Mouse (Mus musculus) layer of hippocampus, postnatal 10 days (tissue): ENCODE data around the gene Rin1. TPM values are rescaled to one million over a fixed set of nuclear protein-coding genes. Genes with fewer than 3 reads are reported as not detected.
"Not testable (repeated sequence)": the region's sequence is repeated elsewhere in the genome, so short reads cannot be mapped to it uniquely, and the experiment has no call there.

ENCODE experiments used
- DNase-seq, 2 experiments: peaks; one replicate each; pipeline ENCODE4 v3.0.0; 2021; ENCODE audit warnings: low spot score in 2 of 2
- long read RNA-seq: library from polyadenylated mRNA; stranded (forward); transcript quantifications from one replicate; pipeline ENCODE4 v2.0.0, GENCODE M21; 2023
- total RNA-seq, 2 experiments: library from RNA; stranded (reverse); gene quantifications; 2 replicates each; pipeline ENCODE4 v1.2.3; 2021

The Rin1 gene
- 10 to 100 TPM; 26.4 to 26.6 TPM for total RNA-seq
- long read RNA-seq, full-length matches to known transcripts, result 2 of 17 reads
- long read RNA-seq, partial matches to known transcripts, result 8 of 17 reads
- long read RNA-seq, other reads (novel, unspliced or antisense), result 7 of 17 reads

- peak in 1 of 2 experiments; percentile 53 for DNase-seq
Measured at GRCm38 (mm10) chr19:5050047-5050905, at the start of gene Rin1. TSS of gene Rin1 (plus strand) at chr19:5050481.

DNA sequence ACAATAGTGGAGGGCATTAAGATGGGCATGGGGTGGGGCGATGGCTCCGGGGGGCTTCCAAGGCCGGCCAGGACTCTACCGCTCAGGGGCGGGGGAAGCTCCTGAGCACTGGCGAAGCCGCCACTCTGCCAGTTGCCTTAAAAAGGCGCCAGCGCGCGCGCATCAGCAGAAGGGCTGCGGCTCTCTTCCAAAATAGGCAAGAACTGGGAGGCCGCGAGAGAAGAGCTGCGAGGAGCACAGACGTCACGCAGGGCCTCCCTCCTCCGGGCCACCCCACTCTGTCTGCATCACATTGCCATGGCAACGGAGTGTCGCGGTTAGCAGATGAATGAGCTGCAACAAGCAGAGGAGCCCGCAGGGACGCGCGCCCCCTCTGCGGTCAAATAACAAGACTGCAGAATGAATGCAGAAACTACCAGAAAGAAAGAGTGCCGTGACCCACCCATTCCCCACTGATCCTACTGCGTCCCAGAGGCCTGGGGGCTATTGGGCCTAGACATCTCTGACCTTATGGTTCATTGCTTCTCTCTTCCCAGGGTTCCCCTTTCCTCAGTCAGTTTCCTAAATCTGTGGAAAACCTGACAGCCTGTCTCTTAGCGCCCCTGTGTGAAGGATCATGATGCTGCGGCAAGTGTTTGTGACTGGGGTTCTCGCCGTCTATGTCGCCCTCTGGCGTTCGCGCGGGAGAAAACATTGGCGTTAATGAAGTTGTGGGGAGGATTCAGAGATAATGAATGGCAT, 48.4 kb upstream of the Rin1 start:
- peak; percentile 84 to 91 for DNase-seq

DNA sequence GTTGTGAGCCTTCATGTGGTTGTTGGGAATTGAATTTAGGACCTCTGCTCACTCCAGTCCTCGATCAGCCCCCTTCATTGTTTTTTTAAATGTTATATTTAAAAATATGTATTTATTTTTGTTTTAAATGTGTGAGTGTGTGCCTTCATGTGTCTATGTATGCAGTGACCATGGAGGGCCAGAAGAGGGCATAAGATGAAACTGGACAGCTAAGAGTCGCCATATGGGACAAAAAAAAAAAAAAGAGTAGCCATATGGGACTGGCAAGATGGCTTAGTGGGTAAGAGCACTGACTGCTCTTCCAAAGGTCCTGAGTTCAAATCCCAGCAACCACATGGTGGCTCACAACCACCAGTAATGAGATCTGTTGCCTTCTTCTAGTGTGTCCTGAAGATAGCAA, 46.6 kb upstream of the Rin1 start:
- DNase-seq, result not testable (repeated sequence)

- no peak for DNase-seq
Measured at GRCm38 (mm10) chr19:5004925-5005324, 45.4 kb upstream of the Rin1 start.

DNA sequence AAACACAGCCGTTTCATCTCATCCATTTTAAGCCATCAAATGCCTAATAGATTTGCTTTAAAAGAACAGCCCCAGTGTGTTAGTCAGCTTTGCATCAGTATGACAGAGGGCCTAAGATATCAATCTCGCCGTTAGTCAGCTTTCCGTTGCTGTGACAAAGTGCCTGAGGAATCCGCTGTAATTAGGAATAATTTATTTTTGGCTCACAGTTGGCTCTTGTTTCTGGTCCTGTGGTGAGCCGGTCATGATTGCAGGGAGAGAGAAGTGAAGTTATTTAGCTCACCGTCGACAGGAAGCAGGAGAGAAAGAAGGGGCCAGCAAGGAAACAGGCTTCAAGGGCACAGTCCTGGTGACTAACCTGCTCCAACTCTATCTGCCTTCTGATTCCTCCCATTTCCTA, 37.1 kb upstream of the Rin1 start:
- no peak for DNase-seq

DNA sequence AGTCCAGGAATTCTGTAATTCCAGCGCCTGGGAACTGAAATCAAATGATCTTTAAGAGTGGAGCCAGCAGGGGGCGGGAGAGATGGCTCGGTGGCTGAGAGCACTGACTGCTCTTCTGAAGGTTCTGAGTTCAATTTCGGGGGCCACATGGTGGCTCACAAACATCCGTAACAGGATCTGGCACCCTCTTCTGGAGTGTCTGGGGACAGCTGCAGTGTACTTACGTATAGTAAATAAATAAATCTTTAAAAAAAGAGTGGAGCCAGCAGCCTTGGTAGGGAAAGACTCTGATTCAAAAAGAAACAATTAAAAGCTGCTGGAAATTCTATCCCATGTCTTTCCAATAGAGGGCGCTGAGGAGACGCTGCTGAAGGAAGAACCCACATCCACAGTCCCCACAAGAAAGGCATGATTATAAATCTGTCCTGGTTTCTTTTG, 35.3 kb upstream of the Rin1 start:
- DNase-seq, result no peak

DNA sequence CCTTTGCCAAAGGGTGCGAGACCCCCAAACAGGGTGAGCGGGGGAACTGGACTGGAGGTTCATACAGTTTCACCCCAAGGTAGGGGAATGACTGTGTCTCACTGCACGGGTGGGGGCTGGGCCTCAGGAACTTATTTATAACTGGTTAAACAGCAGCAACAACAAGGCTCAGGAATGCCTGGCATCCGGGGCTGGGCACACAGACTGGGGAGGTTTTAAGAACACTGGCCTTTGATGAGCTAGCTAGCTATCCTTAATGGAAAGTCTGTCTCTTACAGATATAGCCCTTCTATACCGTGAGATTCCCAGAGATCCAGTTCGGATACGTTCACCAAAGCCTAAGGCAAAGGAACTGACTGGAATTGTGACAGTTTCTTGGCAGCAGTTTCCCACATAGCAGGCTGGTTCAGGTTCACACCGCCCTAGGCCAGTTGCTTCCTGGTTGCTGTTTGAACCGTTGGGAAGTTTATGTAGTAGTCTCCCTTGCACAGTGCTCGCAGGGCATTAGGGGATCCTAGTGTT, 34.0 kb upstream of the Rin1 start:
- DNase-seq, result no peak

GRCm38 (mm10) chr19:5016782-5017181, 33.5 kb upstream of the Rin1 start:
- peak; percentile 50 to 69 for DNase-seq

GRCm38 (mm10) chr19:5017611-5018010, 32.7 kb upstream of the Rin1 start:
- DNase-seq, result no peak

DNA sequence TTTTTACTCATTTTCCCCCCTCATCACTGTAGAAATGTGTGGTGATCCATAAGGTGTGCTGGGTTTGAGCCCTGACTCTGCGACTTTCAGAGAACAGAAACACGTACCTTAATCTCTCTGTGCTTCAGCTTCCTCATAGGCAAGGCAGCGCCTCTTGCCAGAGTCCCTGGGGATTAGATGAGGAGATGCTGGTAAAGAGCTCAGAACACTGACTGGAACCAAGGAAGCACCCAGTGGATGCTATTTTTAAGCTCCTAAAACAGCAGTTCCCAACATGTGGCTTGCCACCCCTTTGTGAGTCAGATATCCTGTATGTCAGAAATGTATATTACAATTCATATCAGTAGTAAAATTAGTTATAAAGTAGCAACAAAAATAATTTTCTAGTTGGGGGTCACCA, 32.1 kb upstream of the Rin1 start:
- DNase-seq, result no peak

- DNase-seq, result no peak
Measured at GRCm38 (mm10) chr19:5021416-5021815, 28.9 kb upstream of the Rin1 start.

DNA sequence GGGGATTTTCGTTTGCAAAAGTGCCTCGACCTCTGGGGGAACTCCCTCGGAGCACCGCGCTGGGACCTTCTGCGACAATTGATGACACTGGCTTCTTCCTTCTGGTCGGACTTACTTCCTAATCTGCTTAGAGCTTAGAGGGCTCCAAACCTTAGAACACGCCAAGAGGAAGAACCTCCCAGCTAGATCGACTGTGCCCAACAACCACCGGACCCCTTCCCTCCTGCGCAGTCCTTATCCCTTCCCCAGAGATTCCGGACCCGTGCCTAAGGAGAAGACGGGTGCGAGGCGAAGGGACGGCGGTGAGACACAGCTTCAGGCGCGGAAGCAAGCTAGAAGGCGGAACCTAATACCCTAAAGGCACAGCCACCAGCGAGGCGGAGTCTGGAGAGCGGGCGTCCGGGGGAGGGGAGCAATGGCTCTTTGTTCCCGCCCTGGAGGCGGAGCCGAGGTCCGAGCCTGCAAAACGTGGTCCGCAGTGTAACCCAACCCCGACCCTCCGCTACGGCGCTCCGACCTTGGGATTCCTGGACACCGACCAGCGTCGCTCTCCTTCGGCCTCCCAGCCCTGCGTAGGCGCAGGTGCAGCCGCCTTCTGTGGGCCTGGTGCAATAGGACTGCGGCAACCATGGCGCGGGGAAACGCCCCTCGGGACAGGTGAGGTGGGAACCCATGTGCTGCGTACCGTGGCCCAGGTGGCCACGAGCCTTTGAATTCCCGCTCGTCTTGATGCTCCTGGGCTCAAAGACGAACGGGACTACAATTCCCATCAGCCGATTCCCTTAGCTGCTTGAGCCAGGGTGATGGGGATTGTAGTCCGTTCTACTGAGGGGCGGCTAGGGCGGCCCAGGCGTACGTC, 26.4 kb upstream of the Rin1 start, which contains the start of gene Slc29a2:
Gene Slc29a2 (plus strand): TSS at position 240 of the 859 bp plus-strand sequence.
- DNase-seq, result peak; percentile 83 to 88

DNA sequence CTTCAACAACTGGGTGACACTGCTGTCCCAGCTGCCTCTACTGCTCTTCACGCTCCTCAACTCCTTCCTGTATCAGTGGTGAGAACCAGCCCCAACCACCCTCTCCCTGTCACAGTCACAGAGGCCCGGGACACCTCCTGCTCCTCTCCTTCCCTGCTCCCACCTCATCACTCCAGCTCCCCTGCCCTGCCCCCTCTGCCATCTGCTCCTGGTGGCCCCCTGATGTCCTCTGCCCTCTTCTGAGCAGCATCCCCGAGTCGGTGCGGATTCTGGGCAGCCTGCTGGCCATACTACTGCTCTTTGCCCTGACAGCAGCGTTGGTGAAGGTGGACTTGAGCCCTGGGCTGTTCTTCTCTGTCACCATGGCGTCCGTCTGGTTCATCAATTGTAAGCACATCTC, 24.2 kb upstream of the Rin1 start:
- DNase-seq, result no peak

DNA sequence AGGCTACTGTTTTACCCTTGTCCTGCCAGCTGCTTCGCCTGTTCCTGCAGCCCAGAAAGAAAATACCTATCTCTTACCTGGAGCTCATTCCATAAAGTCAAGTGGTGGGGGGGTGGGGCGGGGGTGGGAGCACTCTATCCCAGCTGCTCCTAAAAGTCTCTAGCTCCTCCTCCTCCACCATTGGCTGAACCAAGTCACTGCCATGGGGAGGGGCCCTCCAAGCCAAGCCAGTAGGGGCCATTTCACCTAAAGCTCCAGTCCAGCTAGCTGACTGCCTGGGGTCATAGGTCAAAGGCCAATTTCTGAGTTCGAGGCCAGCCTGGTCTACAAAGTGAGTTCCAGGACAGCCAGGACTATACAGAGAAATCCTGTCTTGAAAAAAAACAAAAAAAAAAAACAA, 17.6 kb upstream of the Rin1 start:
- no peak for DNase-seq

DNA sequence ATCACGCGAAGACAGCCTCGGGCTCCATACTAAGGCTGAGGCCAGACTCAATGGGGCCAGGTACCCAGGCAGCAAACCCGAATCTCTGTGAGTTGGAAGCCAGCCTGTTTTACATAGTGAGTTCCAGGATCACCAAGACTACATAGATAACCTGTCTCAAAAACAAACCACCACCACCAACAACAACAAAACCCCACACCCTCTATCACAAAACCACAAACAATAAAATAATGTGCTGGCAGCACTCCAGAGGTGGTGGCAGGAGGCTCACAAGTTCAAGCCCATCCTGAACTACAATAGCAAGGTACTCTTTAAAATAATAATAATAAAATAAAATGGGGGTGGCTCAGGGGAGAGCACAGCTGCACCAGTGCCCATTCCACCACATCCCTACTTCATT, 13.7 kb upstream of the Rin1 start:
- DNase-seq, result no peak

DNA sequence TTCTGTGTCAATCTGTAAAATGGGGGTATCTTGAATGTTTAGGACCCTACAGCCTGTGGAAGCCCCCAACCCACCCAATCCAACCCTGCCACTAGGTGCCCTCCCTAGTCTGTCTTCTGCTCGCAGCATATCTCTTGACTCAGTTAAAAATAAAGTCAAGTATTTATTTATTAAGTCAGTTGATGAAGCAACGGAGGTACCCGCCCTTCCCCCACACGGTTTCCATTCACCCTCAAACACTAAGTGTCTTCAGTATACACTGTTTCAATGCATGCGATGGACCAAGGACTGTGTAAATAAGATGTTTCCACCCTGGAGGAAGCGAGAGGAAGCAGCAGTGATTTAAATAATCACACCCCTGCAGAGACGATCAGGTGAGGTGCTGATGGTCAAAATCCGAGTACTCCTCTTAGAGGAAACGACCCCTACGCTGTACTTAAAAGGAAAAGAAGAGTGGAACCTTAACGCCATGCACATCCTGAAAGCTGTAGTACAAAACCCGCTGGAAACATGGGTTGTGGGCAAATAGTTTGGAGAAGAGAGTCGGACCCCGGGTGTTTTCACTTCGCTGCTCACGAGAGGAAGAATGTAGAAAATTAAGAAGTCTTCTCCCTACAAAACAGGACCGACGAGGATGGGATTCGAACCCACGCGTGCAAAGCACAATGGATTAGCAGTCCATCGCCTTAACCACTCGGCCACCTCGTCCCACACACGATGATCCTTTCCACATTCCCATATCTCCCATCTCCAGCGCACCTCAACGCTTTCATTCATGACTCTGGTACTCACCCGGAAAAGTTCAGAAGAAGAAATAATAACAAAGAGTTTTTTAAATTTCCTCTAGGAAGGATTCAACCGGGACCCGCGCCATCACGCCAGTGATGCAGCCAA, 12.4 kb upstream of the Rin1 start:
- DNase-seq, result peak; percentile 82 to 90

DNA sequence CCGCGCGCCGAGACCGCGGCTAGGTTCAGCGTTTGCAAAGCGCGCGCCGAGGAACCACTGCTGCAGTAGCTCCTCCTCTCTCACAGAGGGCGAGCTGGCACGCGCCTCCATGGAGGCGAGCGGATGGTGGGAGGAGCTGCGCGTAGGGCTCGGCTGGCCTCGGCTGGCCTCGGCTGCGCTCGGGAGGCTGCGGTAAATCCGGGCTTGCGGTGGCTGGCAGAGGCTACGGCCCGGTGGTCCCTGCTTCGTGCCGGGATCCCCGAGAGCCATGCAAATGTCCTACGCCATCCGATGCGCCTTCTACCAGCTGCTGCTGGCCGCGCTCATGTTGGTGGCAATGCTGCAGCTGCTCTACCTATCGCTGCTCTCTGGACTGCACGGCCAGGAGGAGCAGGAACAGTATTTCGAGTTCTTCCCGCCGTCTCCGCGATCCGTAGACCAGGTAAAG, 11.5 kb upstream of the Rin1 start, which contains the start of the genes B4gat1 and AC124502.3:
Gene B4gat1 (plus strand): TSS at position 118 of the 448 bp plus-strand sequence.
Gene AC124502.3 (plus strand): TSS at position 183 of the 448 bp plus-strand sequence.
- peak; percentile 90 to 93 for DNase-seq

- DNase-seq, result no peak
Measured at GRCm38 (mm10) chr19:5039301-5040114, 10.8 kb upstream of the Rin1 start.
